Mouse (Mus musculus) ES-Bruce4 (cell line): ENCODE measurements at regions not wholly inside any gene's neighbourhood (a gene's known extent, or its start where the extent isn't known, plus 50 kb on each side); places are given as distances from the start of the nearest gene placed in this dataset.

Experiments used
- CTCF ChIP-seq: IDR thresholded peaks from one replicate; pipeline ENCODE4 v1.8.1; 2011; ENCODE audit warnings: low read depth, low read length
- POLR2A ChIP-seq: IDR thresholded peaks from one replicate; pipeline ENCODE4 v1.8.1; 2011; ENCODE audit warnings: low read length; ENCODE audit not compliant: insufficient read depth

DNA sequence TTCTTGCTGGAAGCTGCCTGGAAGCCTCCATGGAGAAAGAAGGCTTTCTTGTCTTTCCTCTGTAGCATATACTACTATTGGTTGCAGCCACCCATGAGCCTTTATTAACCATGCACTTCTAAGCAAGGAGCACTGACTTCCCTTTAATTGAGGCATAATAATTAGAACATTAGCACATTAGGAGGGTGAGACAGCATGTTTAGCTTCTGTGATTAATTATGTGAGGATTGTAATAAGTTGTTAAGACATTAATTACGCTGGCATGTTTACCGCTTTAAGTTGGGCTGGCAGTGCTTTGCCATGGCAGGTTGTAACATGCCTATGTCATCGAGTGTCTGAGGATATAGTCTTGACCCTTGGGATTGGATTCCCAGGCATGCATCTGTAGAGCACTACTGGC is 391.7 kb downstream of the Brinp2 start:
- TF ChIP-seq POLR2A (no peak), CTCF (no peak)
